Mouse (Mus musculus) urinary bladder, adult 2 months (tissue): ENCODE measurements around the gene Lipk. TPM values are rescaled to one million over a fixed set of nuclear protein-coding genes. Genes with fewer than 3 reads are reported as not detected.

Experiments
- DNase-seq: peaks from one replicate; pipeline ENCODE4 v3.0.0; 2022; ENCODE audit warnings: low spot score
- polyA plus RNA-seq: library from polyadenylated mRNA; depleted of rRNA; stranded (reverse); fragments of >200 nt; gene quantifications from 2 replicates; pipeline ENCODE4 v1.2.3, GENCODE M21; 2012; rRNA removed

Gene Lipk
- polyA plus RNA-seq = 1.1 and 1.5 TPM in 2 replicates

DNA sequence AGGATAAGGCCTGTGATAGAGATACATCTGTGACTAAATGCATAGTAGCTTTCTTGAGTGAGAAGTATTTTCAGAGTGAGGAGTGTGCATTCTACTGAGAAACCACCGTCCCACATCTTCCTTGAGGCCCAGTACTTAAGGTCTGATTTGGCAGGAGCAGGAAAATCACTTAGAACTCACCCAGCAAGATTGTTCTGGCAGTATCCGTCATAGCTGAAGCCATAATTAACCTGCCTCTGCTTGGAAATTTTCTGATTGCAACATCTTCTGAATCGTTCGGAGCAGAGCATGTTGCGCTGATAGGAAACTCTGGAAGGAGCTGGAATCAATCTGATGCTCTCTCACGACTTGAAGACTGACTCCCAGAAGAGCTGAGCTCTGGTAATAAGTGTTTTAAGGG lies at the start of gene Lipk:
Lipk (plus strand) TSS at position 289 of the 400 bp plus-strand sequence.
- no peak for DNase-seq

DNA sequence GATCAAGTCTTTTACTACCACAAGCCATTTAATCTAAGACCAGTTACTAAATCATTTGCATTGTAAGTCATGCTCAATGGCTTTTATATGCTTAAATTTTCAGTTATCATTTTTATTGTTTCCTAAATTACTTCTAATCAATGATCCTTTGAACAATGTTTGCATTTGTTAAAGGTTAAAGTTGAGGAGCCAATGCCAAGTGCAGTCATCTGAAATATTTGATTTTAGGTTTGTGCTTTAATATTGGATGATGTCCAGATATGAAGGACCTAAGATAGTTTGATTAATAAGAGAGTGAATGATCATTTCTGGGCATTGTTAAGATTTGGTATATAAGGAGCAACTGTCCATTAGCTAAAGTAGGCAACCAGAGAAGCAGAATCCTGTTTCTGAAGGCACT lies 47.2 kb upstream of the Lipk start, which contains the start of gene Lipf:
Lipf (plus strand) TSS at position 301 of the 400 bp plus-strand sequence.
- no peak for DNase-seq

DNA sequence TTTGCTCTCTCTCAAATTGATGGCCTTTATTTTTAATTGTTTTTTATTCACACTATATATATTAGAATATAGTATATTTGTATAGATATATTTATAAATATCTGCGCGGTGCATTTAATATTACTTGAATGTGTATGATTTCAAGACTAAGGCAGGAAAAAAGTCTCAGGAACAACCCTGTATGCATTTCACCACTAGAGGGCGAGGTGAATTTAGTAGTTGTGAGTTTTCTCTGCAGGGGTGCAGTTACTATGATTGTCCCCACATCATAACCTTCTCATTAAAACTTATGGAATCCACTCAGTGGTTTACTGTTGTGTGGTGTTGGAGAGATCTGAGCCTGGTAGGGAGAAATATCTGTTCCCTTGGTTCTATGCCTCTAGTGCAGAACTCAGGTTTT lies 29.1 kb upstream of the Lipk start:
- no peak for DNase-seq

DNA sequence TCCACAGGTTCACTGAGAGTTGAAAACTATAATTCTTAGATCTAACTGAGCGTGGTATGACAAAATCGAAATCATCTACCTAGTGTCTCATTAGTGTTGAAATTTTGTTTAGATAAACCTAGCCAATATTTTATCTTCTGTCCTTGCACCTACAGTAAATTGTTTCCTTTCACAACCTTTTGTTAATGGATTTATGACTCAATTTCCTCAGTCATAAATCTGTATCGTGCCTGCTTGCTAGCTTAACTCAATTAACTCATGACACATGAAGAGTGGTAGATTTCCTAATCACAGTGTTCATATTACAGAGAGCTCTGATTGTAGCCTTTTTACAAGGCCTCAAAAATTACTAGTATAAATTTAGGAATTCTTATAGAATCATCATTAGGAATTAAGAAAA lies 25.0 kb upstream of the Lipk start:
- no peak for DNase-seq

DNA sequence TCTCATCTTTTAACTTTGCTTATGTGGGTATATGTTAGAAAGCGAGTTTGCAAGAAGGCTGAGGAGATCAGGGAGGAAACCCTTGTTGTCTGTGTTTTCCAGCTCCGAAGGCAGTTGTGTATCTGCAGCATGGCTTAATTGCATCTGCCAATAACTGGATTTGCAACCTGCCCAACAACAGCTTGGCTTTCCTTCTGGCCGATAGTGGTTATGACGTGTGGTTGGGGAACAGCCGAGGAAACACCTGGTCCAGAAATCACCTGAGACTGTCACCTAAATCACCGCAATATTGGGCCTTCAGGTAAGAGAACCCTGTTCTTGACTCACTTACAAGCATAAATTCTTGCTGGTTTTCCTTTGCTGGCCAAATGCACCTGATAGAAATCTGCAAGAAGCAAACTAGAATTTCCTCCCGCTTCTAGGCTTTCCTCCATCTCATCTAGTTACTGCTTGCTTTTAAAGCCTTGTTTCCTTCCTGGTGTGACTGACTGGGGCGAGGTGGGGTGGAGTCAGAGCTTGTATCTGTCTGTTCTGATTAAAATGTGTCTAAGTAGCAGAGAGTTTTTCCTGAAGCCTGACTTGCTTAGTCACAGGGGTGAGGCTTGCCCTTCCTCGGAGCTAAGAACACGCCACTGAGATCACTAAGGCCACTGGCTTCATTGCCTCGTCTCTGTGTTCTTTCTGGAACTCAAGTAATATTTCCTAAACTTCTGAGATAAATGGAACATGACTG lies 13.5 kb downstream of the Lipk start:
- no peak for DNase-seq

DNA sequence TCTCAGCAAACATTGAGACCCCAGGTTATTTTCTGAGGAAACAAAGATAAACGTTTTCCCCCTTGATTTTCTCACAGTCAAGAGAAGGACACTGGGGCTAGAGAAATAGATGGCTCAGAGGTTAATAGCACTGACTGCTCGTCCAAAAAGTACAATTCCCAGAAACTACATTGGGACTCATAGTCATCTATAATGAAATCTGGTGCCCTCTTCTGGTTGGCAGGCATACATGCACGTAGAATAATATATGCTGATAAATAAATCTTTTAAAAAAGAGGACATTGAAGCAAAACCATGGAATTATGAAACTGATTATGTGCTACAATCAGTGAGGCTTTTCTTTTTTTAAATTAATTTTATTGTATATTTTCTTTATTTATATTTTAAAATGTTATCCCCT lies 14.7 kb downstream of the Lipk start:
- DNase-seq = no peak

DNA sequence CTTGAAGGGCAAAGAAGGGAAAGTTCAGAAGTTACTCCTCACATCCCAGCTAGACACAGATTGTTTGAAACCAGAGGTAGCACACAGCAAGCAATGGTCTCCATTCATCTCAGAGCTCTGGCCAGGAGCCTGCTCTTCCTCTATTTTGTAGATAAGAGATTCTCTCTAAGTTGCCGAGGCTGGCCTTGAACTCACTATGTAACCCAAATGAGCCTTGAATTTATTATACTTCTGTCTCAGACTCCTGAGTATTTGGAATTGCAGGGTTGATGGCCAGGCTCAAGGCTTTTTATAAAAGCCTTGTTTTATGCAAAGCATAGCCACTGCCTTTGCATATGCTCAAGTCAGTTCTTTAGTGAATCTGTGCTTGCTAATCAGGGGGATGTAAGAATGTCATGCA lies 31.6 kb downstream of the Lipk start:
- DNase-seq = no peak

DNA sequence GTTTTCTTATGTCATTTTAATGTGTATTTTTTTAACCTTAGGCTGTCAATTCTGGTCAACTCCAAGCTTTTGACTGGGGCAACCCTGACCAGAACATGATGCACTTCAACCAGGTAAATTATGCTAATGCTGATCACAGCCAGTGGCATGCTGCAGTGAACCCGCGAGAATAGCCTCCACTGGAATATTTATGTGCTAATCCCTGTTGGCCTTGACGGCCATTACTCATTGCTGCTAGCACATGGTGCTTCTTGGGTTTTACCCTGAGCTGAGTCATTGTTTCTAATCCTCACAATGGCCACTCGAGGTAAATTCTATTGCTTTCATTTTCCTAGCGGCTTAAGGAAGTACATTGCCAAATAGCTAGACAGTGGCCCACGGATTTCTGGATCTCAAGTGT lies 34.9 kb downstream of the Lipk start:
- DNase-seq = no peak

DNA sequence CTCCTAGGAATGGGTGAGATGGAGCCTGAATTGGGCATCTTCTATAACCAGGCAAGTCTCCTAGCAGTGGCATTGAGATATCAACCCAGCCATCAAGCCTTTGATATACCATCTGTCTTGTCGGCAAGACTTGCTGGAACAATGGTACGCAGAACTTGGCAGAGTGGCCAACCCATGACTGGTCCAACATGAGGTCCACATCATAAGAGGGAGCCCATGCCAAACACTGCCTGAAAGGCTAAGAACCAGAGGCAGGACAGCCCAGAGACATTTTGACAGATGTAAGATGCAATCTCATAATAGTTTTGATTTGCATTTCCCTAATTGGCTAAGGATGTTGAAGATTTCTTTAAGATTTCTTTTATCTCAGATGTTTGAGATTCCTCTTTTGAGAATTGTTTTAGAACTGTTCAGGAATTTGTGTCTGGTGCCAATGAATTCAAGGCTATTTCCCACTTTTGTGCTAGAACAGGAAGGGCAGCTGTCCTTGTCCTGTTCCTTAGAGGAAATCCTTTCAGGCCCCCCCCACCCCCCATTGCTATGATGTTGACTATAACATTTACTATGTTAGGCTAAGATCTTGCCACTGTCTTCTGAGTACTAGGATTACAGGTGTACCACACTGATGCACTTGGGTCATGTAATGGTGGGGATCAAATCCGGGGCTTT lies 41.4 kb downstream of the Lipk start:
- no peak for DNase-seq

DNA sequence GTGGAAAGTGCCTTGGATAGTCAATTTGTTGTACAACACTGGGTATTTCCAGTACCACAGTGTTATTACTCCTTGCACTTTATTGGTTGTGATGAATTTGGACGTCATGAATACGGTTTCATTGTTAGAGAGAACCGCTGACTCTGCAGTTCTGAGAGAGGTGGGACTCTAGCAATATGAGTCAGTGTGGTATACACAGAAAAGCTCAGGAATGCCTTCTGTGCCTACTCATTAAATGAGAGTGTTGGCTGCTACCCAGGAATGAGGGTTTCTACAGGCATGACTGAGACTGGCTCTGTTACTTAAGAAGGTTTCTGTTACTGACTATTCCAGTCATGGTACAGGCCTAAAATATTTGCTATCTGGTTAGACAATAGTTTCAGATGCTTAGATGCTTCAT lies 43.4 kb downstream of the Lipk start:
- no peak for DNase-seq

DNA sequence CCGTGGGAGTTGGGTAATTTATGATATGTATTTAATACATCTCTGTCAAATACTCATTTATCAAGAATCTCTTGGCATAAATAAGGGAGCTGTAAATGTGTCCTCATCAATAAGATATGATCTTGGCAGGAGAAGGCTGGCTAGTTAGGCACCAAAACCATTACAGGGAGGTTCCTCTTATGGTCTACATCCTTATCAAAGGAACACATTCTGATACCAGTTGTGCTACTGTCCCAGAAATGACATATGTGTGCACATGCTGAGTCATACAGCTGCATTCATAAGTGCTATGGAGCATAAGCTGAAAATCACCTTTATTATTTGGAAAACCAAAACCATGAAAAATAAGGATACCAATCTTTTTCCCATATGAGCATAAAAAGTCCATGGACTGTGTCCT lies 55.5 kb downstream of the Lipk start:
- DNase-seq = no peak

DNA sequence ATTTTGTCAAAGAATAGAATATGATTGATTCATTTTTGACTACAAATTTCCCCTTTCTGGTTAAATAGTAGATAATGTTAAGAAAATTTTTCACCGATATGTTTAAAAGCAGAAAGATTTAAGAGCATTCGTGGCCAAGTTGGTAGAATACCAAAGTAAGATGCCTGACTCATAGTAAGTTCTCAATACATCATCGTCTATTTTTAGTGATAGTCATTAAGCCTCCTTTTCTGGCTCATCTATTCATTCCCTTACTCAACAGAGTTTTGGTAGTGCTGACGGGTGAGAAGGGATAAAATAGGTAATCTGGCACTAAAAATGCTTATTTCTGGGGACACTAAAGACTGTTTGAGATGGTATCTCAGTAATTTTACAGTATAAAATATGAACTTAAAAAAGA lies 56.0 kb downstream of the Lipk start:
- no peak for DNase-seq

DNA sequence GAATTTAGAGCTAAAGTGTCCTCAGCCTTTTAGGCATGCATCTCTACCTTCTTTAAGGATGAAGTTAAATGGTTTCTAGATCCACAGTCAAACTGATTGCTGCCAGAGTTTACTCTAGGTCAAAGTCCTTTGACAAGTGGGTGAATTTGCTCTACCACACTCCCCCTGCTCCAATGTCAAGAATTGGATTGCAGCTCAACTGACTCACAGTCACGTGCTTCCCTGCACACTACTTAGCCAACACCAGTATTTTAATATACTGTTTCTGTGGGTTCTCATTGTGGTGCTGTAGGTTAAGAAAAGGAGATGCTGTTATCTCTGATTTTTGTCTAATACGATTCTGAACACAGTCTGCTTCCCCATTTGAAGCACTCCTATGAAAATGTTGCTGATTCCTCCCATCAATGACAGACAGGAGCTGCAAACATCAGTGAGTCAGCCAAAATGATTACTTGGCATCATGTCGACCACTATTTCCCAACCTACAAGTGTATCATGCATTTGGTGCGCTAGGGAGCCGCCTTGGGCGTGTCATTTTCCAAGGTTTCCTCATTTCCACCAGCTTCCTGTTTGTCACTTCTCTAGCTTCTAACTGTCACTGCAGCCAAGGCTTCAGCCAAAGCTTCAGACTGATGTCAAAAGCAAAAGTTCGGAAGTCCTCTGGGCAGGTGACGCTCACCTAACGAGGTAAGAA lies 58.8 kb downstream of the Lipk start, which contains the start of gene Lipn:
Lipn (plus strand) TSS at position 580 of the 694 bp plus-strand sequence.
- DNase-seq = no peak

DNA sequence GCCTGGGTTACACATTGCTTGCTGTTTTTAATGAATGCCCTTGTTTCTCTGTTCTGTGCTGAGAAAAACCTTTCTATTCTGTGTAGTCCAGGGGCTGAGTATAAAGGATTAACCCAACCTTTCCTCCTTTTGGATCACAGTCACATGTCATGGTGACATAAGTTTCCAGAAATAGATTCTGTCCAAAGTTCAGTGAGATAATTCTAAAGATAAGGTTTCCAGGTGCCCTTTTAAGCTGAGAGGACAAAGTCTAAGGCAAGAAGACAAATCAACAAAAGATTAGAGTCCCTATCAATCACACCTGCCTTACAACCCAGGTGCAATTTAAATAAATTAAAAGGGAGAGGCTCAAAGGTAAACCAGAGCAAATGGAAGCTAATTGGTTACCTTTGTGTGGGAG lies 66.1 kb downstream of the Lipk start:
- no peak for DNase-seq

DNA sequence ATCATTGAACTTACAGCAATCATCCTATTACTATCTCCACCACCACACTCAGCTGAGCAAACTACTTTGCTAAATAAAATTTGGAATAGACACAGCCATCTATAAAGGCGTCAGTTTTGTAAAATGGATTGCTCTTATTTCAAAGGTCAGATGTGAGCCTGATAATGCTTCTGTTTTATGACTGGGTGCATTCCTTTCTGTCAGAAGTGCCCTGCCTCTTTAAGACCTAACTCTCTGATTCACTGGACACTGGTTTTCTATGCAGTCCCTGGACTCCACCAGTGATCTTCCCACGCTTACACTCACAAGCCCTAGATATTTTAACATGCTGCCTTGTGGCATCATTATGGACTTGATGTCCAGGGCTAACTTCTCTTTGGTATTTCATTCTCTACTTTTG lies 70.0 kb downstream of the Lipk start:
- no peak for DNase-seq

DNA sequence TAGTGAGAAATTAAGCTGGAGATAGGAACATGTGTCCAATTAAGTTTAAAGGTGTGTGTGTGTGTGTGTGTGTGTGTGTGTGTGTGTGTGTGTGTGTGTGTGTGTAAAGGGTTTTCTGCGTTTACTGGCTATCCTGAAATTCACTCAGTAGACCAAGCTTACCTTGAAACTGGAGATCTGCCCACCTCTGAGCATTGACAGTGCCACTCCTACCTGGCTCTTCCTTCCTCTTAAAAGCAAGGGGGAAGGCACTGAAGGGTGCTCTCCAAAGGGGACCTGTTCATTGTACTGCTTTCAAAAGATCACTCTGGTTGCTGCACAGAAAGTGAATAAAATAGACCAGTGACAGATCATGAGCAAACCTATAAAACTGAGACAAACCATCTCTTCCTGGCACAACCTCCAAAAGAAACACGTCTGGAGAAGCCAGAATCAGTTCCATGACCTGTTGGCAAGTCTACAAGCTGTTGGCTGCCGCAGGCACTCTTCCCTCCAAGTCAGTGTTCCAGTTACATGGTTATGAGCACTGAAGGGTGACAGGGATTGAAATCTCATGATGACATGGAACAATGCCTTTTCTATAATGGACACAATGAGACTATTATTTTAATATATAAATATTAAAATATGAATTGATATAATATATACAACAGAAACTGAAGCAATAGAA lies 81.1 kb downstream of the Lipk start:
- no peak for DNase-seq

DNA sequence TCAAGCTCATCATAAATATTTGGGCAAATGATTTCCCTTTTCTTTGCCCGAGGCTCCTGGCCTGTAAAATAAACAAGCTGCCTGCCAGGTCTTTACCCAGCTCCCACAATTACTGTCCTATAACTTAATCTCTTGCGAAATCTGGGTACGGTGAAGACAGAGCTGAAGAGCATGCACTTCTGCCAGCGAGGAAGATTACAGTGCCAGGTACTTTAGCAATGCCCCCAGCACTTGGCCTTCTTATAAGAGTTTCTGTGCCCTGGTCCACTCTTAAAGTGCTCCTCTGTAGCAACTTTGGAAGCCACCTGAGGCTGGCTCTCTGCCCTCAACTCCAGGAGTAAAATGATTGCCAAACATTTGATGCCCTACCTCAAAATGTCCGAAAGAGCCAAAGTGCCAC lies 87.3 kb downstream of the Lipk start:
- DNase-seq = no peak

DNA sequence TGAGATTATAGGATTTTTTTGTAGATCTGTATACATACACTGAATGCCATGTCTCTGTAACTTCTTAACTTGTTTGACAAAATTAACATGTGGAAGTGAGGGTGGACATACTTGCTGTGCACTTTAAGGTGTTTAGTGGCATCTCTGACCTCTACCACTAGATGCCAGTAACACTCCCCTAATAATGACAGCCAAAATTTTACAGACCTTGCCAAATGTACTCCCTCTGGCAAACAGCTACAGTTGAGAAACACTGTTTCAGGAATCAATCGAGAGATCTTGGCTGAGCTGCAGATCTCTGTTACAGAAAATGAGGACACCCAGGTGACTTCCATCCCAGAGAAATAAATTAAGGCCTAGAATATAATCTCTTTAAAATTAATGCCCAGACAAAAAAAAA lies 88.1 kb downstream of the Lipk start:
- DNase-seq = no peak
